Mouse (Mus musculus) embryonic fibroblast, embryonic 13.5 days (primary cell): ENCODE measurements around the gene Ncaph.

Experiments
- CTCF ChIP-seq: IDR thresholded peaks from 2 replicates; pipeline ENCODE4 v1.5.1; 2011; ENCODE audit warnings: mild to moderate bottlenecking, control low read depth, low read length, moderate library complexity, borderline replicate concordance; ENCODE audit not compliant: insufficient read depth
- POLR2A ChIP-seq: IDR thresholded peaks from 2 replicates; pipeline ENCODE4 v1.6.1; 2011; ENCODE audit warnings: low read depth, mild to moderate bottlenecking, control low read depth, low read length, moderate library complexity

DNA sequence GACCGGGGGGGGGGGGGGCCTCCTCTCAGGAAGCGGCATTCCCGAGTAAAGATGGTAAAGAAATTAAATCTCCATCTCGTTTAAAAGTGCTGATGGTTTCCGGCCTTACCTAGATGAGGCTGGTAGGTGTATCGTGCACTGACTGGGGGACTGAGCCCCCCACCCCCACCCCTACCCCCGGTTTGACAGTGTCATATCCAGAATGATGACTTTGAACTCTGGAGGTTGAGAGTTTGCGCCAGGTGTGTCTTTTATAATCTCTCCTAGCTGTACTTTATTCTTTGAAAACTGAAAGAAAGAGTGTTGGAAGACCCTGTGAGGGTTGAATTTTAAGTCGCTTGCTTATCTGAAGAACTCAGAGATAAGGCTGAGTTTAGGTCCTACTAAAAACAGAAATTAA is 62.9 kb downstream of the Ncaph start:
- TF ChIP-seq POLR2A (no peak), CTCF (no peak)
